Mouse (Mus musculus) thymus, adult 2 months (tissue): Measurements from ENCODE around the gene Strbp.

ENCODE experiments used
- CTCF ChIP-seq: fragments of 200-500 bp; IDR thresholded peaks from 2 replicates; pipeline ENCODE4 v1.5.1; 2012; ENCODE audit warnings: mild to moderate bottlenecking, control low read depth, low read length, moderate library complexity, borderline replicate concordance; ENCODE audit not compliant: control insufficient read depth, poor library complexity, insufficient read depth; ENCODE audit errors: extremely low read depth
- POLR2A ChIP-seq: fragments of 200-500 bp; IDR thresholded peaks from 2 replicates; pipeline ENCODE4 v1.6.1; 2012; ENCODE audit warnings: mild to moderate bottlenecking, low read length, control low read depth, moderate library complexity; ENCODE audit not compliant: control insufficient read depth, poor library complexity, insufficient read depth; ENCODE audit errors: extremely low read depth

- TF ChIP-seq CTCF (no peak), POLR2A (no peak)
These were observed 5.2 kb upstream of the Strbp start for GRCm38 (mm10) chr2:37708835-37709234.
